Mouse (Mus musculus) spleen, adult 2 months (tissue): ENCODE results near the gene Cep68. TPM values are rescaled to one million over a fixed set of nuclear protein-coding genes. Genes with fewer than 3 reads are reported as not detected.

Experiments
- DNase-seq, 2 experiments: peaks; one replicate each; pipeline versions ENCODE4 v3.0.0 to v3.0.0-alpha.2; 2012 to 2021; ENCODE audit warnings: low spot score in 2 of 2, low read depth in 1 of 2
- H3K27ac ChIP-seq: fragments of 200-500 bp; 2 replicates; pipeline ENCODE4 v1.5.1; 2012; ENCODE audit warnings: low read length, inconsistent platforms; ENCODE audit not compliant: insufficient read depth
- H3K27me3 ChIP-seq: fragments of 200-500 bp; 2 replicates; pipeline ENCODE4 v1.6.1; 2012; ENCODE audit warnings: mild to moderate bottlenecking, moderate library complexity, low read length, inconsistent platforms; ENCODE audit not compliant: control insufficient read depth, insufficient read depth
- H3K36me3 ChIP-seq: fragments of 200-500 bp; 2 replicates; pipeline ENCODE4 v1.6.1; 2012; ENCODE audit warnings: mild to moderate bottlenecking, low read length, inconsistent platforms; ENCODE audit not compliant: control insufficient read depth, insufficient read depth
- H3K4me1 ChIP-seq: fragments of 200-500 bp; 2 replicates; pipeline ENCODE4 v1.6.1; 2011; ENCODE audit warnings: inconsistent platforms; ENCODE audit not compliant: control insufficient read depth, insufficient read depth, insufficient read length
- H3K4me3 ChIP-seq: fragments of 200-500 bp; 2 replicates; pipeline ENCODE4 v1.5.1; 2011; ENCODE audit warnings: mild to moderate bottlenecking, inconsistent platforms; ENCODE audit not compliant: insufficient read depth, insufficient read length; ENCODE audit errors: extremely low read depth
- CTCF ChIP-seq: fragments of 200-500 bp; IDR thresholded peaks from 2 replicates; pipeline ENCODE4 v1.5.1; 2011; ENCODE audit warnings: mild to moderate bottlenecking, inconsistent platforms; ENCODE audit not compliant: insufficient read depth, insufficient read length, insufficient replicate concordance; ENCODE audit errors: extremely low read depth
- POLR2A ChIP-seq: fragments of 200-500 bp; IDR thresholded peaks from 2 replicates; pipeline ENCODE4 v1.6.1; 2011; ENCODE audit warnings: low read depth, low read length, inconsistent platforms
- WGBS: fragments of 180-500 bp; shearing (Covaris S2); methylation state at CpG from one replicate; pipeline ENCODE4 v1.1.7; 2018; 5-methylcytosine and 5-hydroxymethylcytosine counted together
- polyA plus RNA-seq: library from polyadenylated mRNA; depleted of rRNA; stranded (reverse); fragments of >200 nt; gene quantifications from 2 replicates; pipeline ENCODE4 v1.2.3, GENCODE M21; 2012

Cep68 gene
- polyA plus RNA-seq, 1 experiment: 14.9 TPM

DNA sequence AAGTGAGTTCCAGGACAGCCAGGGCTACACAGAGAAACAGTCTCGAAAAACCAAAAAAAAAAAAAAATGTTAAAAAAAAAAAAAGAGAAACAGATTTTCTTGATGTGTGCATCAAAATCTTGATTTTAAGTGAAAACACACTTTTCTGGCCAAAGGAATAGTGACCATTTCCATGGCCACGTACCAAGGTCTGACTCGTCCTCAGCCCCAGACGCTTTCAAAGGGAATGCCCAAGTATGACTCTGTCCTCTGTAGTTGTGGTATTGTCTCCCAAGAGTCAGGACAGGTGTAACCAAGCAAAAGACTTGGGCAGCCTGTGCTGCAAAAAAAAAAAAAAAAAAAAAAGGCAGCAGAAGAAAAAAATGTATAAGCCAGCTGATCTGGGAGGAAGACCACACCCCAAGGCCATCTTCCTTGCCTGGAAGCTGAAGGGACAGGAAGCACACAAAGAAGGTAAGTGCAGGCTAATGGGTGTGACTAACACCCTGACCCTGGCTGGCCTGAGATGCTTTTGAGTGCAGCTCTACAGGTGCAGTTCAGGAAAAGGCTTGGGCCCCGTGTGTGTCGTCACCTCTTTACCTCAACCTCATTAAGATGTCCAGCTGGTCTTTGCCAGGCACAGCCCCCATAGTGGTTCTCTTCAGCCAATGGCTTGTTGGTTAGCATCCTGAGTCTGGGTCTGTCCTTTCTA, 6.7 kb downstream of the Cep68 start:
- Histone ChIP-seq H3K27me3 (no peaks in the 10 kb centered on the region), H3K4me1 (peaks cover 12% of the 10 kb centered on the region; the same call in 1 of the 2 replicates), H3K27ac (no peak overlapping the region), H3K4me3 (no peak overlapping the region), H3K36me3 (peaks cover 20% of the 10 kb centered on the region)
- TF ChIP-seq CTCF (no peak), POLR2A (no peak)
- no peak for DNase-seq
- WGBS: 88% methylated on average over 6 of the region's 6 CpGs

GRCm38 (mm10) chr11:20241311-20241710, 7.9 kb downstream of the Cep68 start:
- no peak overlapping the region for H3K4me3 ChIP-seq
- H3K27ac ChIP-seq: no peak overlapping the region
- no peaks in the 10 kb centered on the region for H3K27me3 ChIP-seq
- DNase-seq: no peak
- TF ChIP-seq POLR2A: no peak
- H3K36me3 ChIP-seq: peaks cover 26% of the 10 kb centered on the region
- 91% methylated on average over 7 of the region's 7 CpGs for WGBS
- H3K4me1 ChIP-seq: peaks cover 2% of the 10 kb centered on the region; the same call in 1 of the 2 replicates

DNA sequence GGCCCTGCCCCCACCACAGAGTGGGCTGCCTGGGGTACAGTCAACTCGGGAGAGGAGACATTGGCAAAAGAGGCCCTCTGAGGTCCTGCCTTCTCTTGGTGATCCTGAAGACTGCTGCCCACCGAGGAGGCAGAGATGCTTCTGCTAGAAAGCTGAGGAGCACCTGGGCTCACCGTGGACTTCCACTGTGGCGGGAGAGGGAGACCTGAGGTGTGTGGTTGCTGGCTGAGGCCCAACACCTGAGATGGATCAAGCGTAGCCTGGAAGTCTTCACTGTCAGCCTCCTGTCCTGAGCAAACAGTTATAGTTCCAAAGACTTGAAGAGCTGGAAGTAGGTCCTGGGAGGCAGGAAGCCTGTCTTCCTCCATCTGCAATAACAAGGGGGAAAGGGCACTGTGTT, 8.9 kb downstream of the Cep68 start:
- Histone ChIP-seq H3K36me3 (peaks cover 28% of the 10 kb centered on the region), H3K4me3 (no peak overlapping the region), H3K27me3 (no peaks in the 10 kb centered on the region), H3K4me1 (no peaks in the 10 kb centered on the region), H3K27ac (no peak overlapping the region)
- no peak for DNase-seq
- TF ChIP-seq CTCF: no peak
- TF ChIP-seq POLR2A: no peak
- WGBS: 82% methylated on average over 5 of the region's 5 CpGs

DNA sequence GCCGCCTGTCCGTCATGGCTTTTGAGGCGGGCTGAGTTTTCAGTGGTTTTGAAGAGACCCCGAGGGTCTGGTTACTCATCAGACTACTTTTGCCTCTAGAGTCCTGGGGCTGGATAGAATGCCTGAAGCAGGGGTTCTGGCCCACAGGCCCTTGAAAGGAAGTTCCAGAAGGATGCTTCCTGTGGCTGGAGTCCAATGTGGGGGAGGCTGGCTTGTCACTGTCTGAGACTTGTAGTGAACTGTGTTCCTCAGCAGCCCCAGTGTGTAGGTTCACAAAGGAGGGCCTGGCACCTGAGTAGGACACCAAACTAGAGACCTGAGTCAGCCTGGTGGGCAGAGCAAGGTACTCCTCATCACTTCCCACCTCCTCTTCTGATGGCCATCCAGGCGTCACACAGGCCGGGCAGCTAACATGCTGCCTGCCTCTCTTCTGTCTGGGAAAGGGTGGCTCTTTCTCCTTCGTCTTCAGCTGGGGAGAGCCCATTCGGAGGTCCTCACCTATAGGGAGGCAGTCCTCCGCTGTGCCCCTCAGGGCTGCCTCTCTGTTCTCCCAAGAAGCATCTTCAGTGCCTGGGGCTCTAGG, 9.9 kb downstream of the Cep68 start:
- Histone ChIP-seq H3K27me3 (no peaks in the 10 kb centered on the region), H3K4me1 (no peaks in the 10 kb centered on the region), H3K27ac (no peak overlapping the region), H3K36me3 (peaks cover 28% of the 10 kb centered on the region), H3K4me3 (no peak overlapping the region)
- TF ChIP-seq CTCF (no peak), POLR2A (no peak)
- WGBS: 93% methylated on average over 9 of the region's 9 CpGs
- no peak for DNase-seq

DNA sequence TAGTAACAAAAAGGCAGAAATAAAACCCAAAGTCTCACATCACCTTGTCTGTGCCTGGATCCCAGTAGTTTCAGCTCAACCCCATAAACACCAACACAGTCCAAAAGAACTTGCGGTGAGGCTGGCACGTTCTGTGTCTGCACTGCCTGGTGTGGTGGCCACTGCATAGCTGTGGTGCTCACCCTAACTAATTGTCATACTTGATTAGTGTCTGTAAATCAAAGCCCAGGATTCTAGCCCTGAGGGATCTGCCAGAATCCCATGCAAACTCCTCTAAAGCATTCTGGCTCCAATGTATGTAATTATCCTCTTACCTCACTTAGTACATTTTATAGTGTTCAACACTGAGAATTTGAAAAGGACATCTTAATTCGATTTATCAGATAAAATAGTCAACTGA, 11.3 kb downstream of the Cep68 start:
- H3K4me1 ChIP-seq: no peaks in the 10 kb centered on the region
- no peak for DNase-seq
- H3K36me3 ChIP-seq: peaks cover 30% of the 10 kb centered on the region
- no peak for TF ChIP-seq POLR2A
- no peak for TF ChIP-seq CTCF
- no peaks in the 10 kb centered on the region for H3K27me3 ChIP-seq
- no peak overlapping the region for H3K27ac ChIP-seq
- no peak overlapping the region for H3K4me3 ChIP-seq
- 95% methylated on average over 3 of the region's 3 CpGs for WGBS

GRCm38 (mm10) chr11:20237018-20237417, 12.2 kb downstream of the Cep68 start:
- Histone ChIP-seq H3K4me3 (no peak overlapping the region), H3K4me1 (no peaks in the 10 kb centered on the region; the same call in 1 of the 2 replicates), H3K36me3 (peaks cover 30% of the 10 kb centered on the region), H3K27ac (no peak overlapping the region), H3K27me3 (no peaks in the 10 kb centered on the region)
- no peak for DNase-seq
- WGBS: 93% methylated on average over 7 of the region's 7 CpGs
- TF ChIP-seq CTCF (no peak), POLR2A (no peak)

DNA sequence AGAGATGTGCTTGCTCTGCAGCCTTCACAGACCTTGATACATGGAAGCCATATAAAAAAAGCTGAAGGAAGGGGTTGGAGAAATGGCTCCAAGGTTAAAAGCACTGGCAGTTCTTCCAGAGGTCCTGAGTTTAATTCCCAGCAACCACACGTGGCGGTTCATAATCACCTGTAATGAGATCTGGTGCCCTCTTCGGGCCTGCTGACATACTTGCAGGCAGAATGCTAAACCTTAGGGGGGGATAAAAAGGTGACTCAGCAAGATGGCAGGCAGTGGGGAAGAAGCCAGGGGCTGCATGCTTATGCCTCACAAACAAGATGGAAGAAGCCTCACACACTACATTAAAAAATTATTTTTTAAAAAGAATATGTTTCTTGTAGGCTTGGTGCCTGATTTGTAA, 15.0 kb downstream of the Cep68 start:
- TF ChIP-seq POLR2A (no peak), CTCF (no peak)
- 76% methylated on average over 3 of the region's 3 CpGs for WGBS
- H3K36me3 ChIP-seq: peaks cover 28% of the 10 kb centered on the region
- H3K27ac ChIP-seq: no peak overlapping the region
- peaks cover 8% of the 10 kb centered on the region for H3K4me1 ChIP-seq
- no peak overlapping the region for H3K4me3 ChIP-seq
- H3K27me3 ChIP-seq: no peaks in the 10 kb centered on the region
- no peak for DNase-seq
